Mouse (Mus musculus): ENCODE results near the gene Rap1gap2.

GRCm38 (mm10) chr11:74652791-74653191, 42.1 kb upstream of the Rap1gap2 start:
- no peak for TF ChIP-seq CTCF (IDR thresholded peaks at IDR 0.05; ENCODE audit: low read depth)
- no peak for TF ChIP-seq EP300 (IDR thresholded peaks at IDR 0.05; ENCODE audit: low read depth)

All from liver, postnatal 0 days (tissue).